Mouse (Mus musculus): ENCODE measurements at regions not wholly inside any gene's neighbourhood (a gene's known extent, or its start where the extent isn't known, plus 50 kb on each side); places are given as distances from the start of the nearest gene placed in this dataset.
"Not testable (repeated sequence)": the region's sequence is repeated elsewhere in the genome, so short reads cannot be mapped to it uniquely, and the experiment has no call there.

DNA sequence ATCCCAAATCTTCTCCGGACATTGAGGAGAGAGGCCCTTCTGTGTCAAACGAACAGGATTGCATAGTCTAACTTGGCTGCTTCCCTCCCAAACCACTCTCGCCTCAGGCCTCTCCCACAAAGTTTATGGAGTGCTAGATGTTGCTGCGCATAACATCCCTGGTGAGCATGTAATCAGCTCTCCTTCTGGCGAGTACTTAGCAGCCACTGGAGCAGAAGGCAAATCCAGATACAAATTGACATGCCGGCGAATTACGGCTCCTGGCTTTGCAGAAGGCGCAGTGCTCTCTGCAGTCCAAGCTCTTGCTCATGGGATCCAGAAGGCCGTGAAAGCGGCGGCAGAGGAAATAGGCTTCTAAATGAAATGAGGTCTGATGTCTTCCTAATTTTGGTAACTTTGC, 338.2 kb upstream of the Gm6657 start:
- DNase-seq: no peak

DNA sequence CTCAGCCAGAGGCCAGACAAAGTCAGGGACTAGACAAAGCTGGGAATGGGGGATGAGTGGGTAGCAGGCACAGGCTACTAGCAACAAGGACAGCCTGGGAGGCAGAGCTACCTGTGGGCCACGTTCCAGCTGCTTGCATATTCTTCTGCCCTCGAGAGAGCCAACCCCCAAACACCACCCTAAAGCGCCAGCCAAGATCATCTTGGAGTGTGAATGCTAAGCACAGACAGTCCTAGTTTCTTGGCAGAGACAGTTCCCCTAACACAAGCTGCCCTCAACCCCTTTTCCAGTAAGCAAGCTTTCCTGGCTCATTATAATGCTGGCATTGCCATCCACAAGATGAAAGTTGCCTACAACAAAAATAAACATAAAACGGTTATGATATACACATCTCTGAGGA, 336.8 kb upstream of the Gm6657 start:
- DNase-seq: no peak

- DNase-seq: no peak
Observed at GRCm38 (mm10) chr12:77860769-77861557, 333.1 kb upstream of the Gm6657 start.

- DNase-seq: no peak
Observed at GRCm38 (mm10) chr12:77867947-77868495, 326.0 kb upstream of the Gm6657 start.

DNA sequence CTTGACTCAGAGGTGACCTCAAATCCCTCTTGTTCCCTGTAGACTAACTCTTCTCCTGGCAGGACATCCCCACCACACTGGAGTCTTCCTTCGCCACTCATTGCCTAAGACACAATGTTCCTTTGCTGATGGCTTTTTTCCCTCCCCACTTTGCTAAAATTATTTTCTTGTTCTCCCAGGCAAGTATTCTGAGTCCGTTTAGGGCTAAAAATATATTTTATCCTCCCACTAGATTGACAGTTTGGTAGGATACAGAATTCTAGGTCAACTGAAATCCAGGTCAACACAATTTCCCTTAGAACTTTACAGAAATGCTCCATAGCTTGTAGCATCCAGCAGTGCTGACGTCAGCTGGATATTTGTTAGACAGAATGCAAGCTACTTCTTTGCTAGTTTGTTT, 324.7 kb upstream of the Gm6657 start:
- no peak for DNase-seq

DNA sequence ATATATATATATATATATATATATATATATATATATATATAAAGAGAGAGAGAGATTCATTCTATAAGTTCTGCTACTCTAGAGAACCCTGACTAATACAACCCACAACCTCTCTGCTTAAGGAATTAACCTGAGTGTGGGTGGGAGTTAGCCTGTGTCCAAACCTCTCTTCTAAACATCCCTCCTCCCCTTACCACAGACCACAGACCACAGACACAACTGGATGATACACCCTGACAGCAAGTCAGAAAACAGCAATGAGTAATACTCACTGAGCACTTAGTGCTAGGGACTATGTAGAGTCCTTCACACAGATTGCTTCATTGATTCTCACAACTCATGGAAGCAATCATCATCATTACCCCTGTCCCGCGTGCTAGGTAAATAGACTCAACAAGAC, 306.7 kb upstream of the Gm6657 start:
- DNase-seq: no peak

- DNase-seq: no peak
Observed at GRCm38 (mm10) chr12:77891452-77891851, 302.6 kb upstream of the Gm6657 start.

DNA sequence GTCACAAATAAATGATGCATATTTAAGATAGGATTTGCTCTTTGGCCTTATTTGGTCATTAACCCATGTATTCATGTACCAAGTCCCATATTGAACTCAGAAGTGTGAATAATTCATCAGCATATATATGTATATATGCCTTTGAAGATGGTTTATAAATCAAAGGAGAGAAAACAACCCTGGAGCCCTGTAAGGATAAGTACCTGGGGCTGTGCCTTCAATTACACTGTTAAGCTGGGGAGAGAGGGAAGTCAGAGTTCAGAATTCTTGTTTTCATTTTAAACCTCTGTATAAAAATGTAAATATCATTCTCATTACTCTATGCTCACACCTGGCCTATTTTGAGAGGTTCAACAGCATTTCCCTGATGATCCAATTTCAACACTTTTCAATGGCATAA, 299.8 kb upstream of the Gm6657 start:
- DNase-seq: no peak

DNA sequence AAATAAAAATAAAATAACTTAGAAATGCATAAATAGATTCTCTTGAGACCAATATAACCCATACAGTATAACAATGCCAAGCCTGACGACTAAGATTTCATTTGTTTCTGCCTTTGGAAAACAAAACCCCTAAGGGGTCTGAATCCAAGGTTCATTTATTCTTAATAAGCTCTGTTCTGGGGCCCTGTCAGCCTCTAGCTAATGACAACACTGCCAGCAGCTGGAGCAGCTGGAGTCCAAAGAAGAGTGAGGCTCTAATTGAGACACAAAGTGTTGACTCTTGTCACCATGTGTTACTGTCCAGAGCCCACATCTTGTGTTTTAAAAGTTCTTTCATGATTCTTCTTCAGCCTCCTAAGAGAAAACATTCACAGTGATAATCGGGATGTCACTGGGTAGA, 298.5 kb upstream of the Gm6657 start:
- no peak for DNase-seq

- not testable (repeated sequence) for DNase-seq
Observed at GRCm38 (mm10) chr12:77898974-77899373, 295.1 kb upstream of the Gm6657 start.

DNA sequence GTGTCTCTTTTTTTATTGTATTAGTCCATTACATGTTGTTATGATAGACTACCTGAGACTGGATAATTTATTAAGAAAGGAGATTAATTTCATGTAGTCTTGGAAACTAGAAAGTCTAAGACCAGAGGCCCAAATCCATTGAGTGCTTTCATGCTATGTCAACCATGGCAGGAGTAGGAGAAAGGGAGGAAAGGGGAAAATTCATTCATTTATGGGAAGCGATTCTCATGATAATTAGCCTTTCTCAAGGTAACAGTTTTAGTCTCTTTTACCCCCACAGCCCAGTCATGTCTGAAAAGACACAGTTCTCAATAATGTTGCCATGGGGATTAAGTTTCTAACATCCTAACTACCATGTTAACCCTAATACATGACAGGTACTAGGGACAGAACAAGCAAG, 292.8 kb upstream of the Gm6657 start:
- DNase-seq: no peak

GRCm38 (mm10) chr12:77912863-77913554, 281.0 kb upstream of the Gm6657 start:
- no peak for DNase-seq

DNA sequence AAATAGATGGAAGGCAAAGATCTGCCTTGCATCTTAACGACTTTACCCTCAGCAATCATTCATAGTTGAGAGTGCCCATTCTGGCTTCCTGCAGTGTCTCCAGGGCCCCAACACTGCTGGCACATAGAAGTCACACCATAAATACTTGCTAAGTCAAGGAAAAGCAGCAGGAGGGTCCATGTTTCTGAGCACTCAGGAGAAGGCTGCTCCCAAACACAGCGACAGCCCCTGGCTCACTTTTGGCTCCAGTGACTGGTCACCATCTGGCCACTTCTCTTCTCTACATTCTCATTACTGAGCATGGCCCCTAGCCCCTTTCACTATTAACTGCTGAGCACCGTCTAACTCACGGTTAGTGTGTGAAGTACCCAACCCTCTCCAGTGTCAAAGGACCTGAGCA, 265.3 kb upstream of the Gm6657 start:
- no peak for DNase-seq

DNA sequence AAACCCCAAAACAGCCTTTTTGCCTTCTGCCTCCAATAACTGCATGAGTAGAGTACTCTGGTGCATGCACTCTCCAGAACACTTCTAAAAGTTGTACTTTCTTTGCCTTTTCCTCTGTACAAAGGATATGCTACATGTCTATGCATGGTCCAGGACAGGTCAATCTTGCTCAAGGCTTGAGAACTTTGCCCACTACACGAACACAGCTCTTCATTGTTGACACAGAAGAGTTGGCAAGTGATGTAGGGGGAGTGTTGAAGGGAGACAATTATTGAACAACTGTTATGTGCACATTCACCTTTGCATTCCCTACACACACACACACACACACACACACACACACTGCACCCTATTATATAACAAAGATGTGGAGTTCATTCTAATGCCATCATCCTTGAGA, 264.5 kb upstream of the Gm6657 start:
- DNase-seq: no peak

GRCm38 (mm10) chr12:77943960-77944359, 250.1 kb upstream of the Gm6657 start:
- no peak for DNase-seq

- DNase-seq: peak; percentile 63
Observed at GRCm38 (mm10) chr12:77949474-77950017, 244.5 kb upstream of the Gm6657 start.

GRCm38 (mm10) chr12:77952492-77952891, 241.6 kb upstream of the Gm6657 start:
- DNase-seq: no peak

DNA sequence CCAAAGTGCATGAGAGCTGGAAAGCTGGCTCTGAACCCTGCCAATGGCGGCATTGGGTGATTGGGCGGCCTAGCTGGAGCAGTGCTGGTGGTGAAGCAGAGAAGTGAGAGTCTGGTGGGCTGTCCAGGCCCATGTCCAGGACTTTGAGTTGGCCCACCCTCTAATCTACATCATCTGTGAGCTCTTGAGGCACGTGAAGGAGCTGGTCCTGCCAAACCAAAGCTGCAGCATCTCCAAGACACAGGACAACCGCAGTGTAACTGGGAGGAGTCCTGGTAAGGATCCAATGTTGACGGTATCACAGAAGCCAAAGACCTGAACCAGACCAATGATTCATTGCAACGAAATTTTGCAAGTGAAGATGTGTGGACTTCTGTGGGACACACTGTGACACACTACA, 231.4 kb upstream of the Gm6657 start:
- DNase-seq: peak; percentile 61

- no peak for DNase-seq
Observed at GRCm38 (mm10) chr12:77968543-77968942, 225.5 kb upstream of the Gm6657 start.

DNA sequence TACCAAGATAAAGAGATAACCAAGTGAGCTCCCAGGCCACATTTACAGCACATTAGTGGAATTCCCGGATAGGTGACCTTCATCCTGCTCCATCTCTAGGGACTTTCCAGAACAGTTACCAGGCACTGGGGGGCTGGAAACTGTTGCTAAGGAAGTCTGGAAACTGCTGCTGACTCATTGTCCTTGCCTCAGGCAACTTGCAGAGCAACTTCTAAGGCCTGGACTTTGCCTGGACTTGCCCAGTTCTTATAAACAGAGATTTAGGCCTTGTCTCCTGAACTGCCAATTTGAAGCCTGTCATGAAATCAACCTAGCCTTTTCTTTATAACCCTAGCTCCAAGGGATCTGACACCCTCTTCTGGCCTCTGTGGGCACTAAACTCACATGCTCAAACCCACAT, 224.0 kb upstream of the Gm6657 start:
- no peak for DNase-seq

DNA sequence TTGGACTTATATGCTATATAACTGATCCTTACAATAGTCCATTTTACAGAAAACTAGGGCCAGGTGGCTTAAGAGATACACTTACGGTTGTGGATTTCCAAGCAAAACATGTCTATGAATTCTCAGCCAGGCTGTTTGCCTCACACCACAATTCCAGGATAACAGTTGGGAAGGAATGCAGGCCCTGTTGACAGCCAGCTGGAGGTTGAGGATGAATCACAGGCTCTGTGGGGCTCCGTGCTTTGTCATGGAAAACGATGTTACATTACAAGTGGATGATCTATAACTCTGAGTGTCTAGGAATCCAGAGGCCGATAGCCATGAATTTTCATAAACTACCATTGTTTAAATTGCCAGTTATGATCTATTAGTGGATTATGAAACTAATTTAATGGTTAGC, 221.9 kb upstream of the Gm6657 start:
- no peak for DNase-seq

- no peak for DNase-seq
Observed at GRCm38 (mm10) chr12:77976952-77977351, 217.1 kb upstream of the Gm6657 start.

GRCm38 (mm10) chr12:77986738-77987137, 207.3 kb upstream of the Gm6657 start:
- DNase-seq: no peak

GRCm38 (mm10) chr12:77989766-77990165, 204.3 kb upstream of the Gm6657 start:
- DNase-seq: no peak

Measured in lung, postnatal 10 days (tissue).